Mouse (Mus musculus) granulocyte monocyte progenitor cell, adult 5-6 weeks (primary cell): ENCODE data around the gene Hivep1. TPM values are rescaled to one million over a fixed set of nuclear protein-coding genes. Genes with fewer than 3 reads are reported as not detected.

Source experiments
- ATAC-seq: replicated peaks from 2 replicates; pipeline ENCODE4 v1.8.0; 2016; ENCODE audit warnings: mild to moderate bottlenecking, moderate TSS enrichment, inconsistent platforms; ENCODE audit not compliant: poor library complexity, severe bottlenecking
- total RNA-seq, 2 experiments: library from RNA; stranded (forward) in 1 of 2; stranded (reverse) in 1 of 2; fragments of 200-712, 200-1000 nt in 1 of 2; fragments of >200 nt in 1 of 2; fragmentation: Nextera tagmentation in 1 of 2; gene quantifications; 2 replicates each; pipeline ENCODE4 v1.2.3; 2014 to 2017

Gene Hivep1
- total RNA-seq (2014; fragmentation: Nextera tagmentation), result 40.4 and 52.8 TPM in 2 replicates
- total RNA-seq (2017), result 7.2 and 8.9 TPM in 2 replicates

- peak; percentile 2; the same call in 1 of the 2 replicates for ATAC-seq
Measured at GRCm38 (mm10) chr13:42051961-42052695, at the start of gene Hivep1. TSS of gene Hivep1 (plus strand) at chr13:42052021.

DNA sequence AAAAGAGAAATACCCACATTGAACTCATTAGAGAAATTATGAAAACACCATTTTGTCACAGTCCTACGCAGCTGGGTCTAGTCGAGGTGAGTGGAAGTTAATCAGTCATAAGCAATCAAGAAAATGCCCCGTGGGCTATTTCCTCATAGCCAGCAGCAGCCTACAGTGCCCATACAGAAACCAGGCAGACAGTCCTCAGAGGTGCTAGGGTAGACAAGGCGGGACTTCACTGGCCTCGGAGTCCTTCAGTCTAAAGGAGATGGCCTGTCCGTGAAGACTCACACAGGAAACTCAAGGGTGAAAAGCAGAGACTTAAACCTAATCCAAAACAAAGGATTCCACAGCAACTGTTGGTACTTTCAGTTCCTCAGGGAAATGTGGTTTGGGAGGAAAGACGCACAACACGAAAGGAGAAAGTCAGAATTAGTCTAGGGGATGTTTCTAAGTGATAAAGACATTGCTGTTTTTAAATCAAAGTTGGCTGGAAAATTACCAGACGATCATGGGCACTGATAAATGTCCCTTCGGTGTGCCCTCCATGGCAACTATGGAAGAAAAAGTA, 36.3 kb upstream of the Hivep1 start:
- peak; percentile 75 for ATAC-seq

GRCm38 (mm10) chr13:42016218-42016617, 35.6 kb upstream of the Hivep1 start:
- no peak for ATAC-seq

- peak; percentile 29 for ATAC-seq
Measured at GRCm38 (mm10) chr13:42018356-42018755, 33.5 kb upstream of the Hivep1 start.

DNA sequence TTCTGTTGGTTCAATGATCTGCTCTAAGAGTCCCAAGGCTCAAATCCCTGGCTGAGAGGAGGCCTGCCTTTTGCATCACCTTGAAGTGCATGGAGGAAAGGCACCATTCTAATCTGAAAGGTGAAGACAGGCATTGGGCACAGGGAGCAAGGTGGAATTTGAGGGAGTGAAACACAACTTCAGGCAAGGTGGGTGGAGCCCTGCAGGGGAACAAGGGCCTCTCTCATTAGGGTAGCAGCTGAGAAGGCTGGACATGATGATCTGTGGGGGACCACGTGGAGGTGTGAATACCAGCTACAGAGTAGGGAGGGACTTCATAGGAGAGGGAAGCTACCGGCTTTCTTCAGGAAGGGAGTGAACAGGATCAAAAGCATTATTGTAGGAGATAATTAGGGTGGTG, 10.6 kb upstream of the Hivep1 start:
- ATAC-seq, result no peak

GRCm38 (mm10) chr13:42043431-42043830, 8.4 kb upstream of the Hivep1 start:
- ATAC-seq, result no peak

DNA sequence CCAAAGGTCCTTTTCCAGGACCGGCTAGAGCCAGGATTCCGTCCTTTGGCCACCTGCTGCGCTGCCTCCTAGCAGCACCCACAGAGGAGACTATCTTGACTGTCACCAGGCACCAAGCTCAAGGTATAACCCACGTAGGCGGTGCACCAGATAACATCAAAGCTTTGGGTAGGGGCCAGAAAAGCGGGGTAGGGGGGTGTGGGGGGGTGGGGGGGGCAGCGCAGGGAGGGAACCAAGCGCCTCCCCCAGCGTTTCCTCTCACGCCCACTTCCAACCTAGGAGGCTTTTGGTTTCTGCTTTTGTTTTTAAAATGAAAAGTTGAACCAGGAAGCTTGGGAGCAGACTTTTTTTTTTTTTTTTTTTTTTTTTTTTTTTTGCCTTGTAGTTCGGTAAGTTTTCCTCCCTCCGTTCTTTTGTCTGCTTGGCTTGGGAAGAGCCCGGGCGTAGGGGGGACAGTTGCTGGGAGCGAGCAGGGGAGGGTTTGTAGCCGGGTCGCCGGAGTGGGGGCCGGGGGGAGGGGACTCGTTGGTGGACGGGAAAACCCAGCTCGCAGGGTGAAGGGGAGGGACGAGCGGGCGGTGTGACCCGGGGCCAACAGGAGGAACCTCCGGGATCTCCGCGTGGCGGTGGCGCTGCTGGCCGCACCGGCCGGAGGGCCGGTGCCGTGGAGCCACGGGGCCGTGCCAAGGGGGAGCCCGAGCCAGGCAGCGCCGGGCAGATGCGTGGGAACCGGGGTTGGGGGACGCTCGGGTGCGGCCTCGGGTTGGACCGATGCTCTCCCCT, 2.6 kb upstream of the Hivep1 start:
- peak; percentile 20 for ATAC-seq

DNA sequence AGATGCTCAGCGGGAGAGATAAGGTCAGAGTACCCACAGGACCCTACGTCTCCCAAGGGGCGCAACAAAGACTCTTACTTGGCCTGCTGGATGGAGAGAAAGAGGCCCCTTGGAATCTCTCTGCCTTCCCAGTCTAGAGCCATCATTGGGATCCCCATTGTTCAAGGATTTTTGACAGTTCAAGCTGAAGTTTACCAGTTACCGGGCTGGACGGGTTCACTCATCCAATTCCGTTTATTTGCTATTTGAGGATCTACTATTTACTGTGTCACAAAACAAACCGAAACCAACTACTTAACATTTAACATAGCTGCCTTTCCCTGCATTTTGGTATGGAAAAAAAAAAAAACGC, 2.1 kb upstream of the Hivep1 start:
- ATAC-seq, result no peak

DNA sequence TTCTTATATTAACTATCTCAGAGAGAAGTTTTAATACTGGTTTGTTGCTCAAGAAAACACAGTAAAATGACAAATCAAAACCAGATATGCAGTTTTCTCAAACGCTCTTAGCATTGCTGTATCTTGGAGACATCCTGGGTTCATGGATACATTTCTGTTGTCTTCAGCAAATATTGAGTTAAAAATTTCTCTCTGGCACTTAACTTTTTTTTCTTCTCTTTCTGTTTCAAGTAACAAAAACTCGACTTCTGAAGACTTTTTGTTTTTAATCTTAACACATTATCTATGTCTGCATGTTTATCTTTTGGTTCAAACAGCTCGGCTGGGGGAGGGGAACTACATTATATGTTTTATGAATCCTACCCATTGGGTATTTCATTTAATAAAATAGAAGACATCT, 1.7 kb upstream of the Hivep1 start:
- ATAC-seq, result no peak

DNA sequence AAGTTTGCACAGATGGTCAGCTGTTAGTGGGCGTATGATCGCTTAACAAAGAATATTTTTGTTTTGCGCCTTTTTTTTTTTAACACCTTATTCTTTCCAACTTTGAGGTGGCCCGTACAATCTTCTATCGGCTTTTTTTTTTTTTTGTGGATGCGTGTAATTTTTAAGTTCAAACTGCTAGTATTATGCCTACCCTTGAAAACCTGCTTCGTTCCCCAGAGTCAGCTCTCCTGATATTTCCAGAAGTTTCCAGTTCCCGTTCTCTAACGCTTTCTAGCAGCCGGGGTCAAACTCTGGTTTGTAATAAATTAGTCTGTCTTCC, 980 bp upstream of the Hivep1 start:
- no peak for ATAC-seq

GRCm38 (mm10) chr13:42051202-42051906, 467 bp upstream of the Hivep1 start:
- peak; percentile 69 for ATAC-seq

DNA sequence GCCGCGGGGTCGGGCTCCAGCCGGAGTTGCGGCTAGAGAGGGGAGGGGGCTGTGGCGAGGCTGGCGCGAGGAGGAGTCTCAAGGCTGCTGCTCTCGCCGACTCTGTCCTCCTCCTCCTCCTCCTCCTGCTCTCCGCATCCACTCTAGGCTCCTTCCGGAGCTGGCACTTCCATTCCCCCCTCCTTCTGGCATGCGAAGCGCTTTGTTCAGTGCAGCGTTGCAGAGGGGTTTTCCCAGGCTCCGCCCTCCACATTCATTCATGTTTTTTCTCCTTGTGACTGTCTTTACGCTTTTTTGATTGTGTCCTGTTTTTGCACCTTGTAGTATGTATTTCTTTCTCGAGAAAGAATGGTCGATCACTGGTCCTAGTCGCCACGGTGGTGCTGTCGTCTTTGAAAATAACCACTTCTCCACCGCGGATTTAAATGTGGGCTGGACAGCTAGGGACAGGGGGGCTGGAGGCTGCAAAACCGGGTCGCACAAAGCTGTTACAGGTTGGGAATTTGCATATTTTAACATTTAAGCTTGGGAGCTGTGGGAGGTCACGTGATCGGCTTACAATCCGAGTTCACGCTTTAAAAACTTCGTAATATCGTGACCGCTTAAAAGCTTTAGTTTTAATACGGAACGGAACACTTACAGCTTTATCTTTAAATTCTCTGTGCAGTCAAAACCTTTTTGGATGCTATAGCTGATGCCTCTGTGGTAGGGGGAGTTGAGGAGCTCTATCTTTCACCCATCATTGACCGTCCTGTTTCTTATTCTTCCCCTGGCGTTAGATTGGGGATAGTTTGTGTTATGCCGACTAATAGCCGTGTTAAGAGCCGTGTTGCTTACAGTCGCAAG, 1.1 kb downstream of the Hivep1 start:
- peak; percentile 41 for ATAC-seq

GRCm38 (mm10) chr13:42053656-42054055, 1.8 kb downstream of the Hivep1 start:
- ATAC-seq, result no peak

DNA sequence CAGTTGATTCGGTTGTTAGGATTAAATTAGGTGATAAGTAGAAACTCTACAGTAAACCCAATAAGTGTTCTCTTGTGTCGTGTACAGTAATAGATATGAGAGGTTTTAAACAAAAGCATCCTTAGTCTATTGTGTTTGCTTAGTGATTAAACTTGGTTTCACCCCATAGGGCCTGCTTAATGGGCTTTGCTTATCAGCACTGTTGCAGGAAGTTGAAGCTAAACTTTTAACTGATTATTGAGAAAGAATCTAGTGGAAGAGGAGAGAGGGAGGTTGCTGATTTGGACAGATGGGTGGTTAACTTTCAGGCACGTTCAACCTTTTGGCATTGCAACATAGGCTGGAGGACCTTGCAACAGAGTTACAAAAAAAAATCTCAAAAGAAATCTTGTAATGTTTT, 2.3 kb downstream of the Hivep1 start:
- peak; percentile 41 for ATAC-seq

- no peak for ATAC-seq
Measured at GRCm38 (mm10) chr13:42056712-42057332, 5.0 kb downstream of the Hivep1 start.

DNA sequence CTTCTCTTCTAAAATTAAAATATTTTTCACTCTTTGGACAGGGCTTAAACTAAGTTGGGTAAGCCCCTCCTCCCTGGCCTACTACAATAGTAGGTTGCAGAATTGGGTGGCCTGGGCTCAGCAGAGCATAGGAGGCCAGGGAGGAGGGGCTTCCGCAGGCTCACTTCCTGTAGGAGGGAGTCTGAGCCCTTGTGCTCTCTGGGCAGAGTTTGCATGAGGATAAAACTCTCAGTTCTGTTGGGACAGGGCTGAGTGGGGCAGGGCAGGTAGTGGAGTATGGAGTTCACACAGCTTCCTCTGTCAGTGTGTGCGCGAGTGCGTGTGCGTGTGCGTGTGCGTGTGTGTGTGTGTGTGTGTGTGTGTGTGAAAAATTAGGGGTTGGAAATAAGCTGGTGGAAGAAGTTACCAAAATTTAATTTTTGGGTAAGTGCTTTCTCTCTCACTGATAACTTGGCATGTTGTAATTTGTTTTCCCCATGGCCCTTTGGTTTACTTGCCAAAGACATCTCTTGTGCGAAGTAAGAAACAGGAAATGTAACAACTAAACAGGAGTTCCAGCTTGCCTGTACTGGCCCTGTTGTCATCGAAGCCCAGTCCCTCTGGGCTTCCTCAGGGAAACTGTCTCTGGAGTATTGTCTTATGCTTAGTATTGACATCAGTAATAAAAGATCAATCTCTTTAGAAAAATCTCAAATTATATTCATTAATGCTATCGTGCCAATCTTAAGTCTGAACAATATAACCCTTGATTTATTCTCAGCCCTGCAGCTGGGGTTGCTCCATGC, 9.2 kb downstream of the Hivep1 start:
- peak; percentile 88 for ATAC-seq

- peak; percentile 17; the same call in 1 of the 2 replicates for ATAC-seq
Measured at GRCm38 (mm10) chr13:42064257-42064656, 12.4 kb downstream of the Hivep1 start.

GRCm38 (mm10) chr13:42070236-42070635, 18.4 kb downstream of the Hivep1 start:
- no peak for ATAC-seq

GRCm38 (mm10) chr13:42071011-42071410, 19.2 kb downstream of the Hivep1 start:
- ATAC-seq, result peak; percentile 41
